Mouse (Mus musculus): ENCODE measurements at regions not wholly inside any gene's neighbourhood (a gene's known extent, or its start where the extent isn't known, plus 50 kb on each side); places are given as distances from the start of the nearest gene placed in this dataset.
"Not testable (repeated sequence)": the region's sequence is repeated elsewhere in the genome, so short reads cannot be mapped to it uniquely, and the experiment has no call there.

GRCm38 (mm10) chr13:50092537-50092936, 157.6 kb downstream of the Gm906 start:
- H3ac ChIP-seq (ENCODE audit: control insufficient read depth, insufficient read length) = no peak overlapping the region
- H3K4me3 ChIP-seq = no peak overlapping the region
- TF ChIP-seq TCF3 (IDR thresholded peaks at IDR 0.05; ENCODE audit: insufficient read length, low read depth) (no peak), POLR2AphosphoS2 (IDR thresholded peaks at IDR 0.05; ENCODE audit: insufficient read length, low read depth) (no peak), MYOD1 (IDR thresholded peaks at IDR 0.05; ENCODE audit: control insufficient read depth in 1 of 3, insufficient read length in 2 of 3, low read depth in 2 of 3) (no peak), SRF (IDR thresholded peaks at IDR 0.05; ENCODE audit: control insufficient read depth, insufficient read length, low read depth) (no peak), MYOG (IDR thresholded peaks at IDR 0.05; ENCODE audit: control insufficient read depth in 1 of 3, insufficient read depth in 1 of 3, insufficient read length in 2 of 3, low read depth in 2 of 3) (no peak)
- no peaks in the 10 kb centered on the region for H3K36me3 ChIP-seq (ENCODE audit: control insufficient read depth, insufficient read depth)
- no peaks in the 10 kb centered on the region for H3K27me3 ChIP-seq (ENCODE audit: control insufficient read depth, insufficient read depth, insufficient read length)
- no peaks in the 10 kb centered on the region for H3K79me2 ChIP-seq (ENCODE audit: control insufficient read depth, insufficient read depth)
- H3K4me2 ChIP-seq (ENCODE audit: low read depth) = no peak overlapping the region

DNA sequence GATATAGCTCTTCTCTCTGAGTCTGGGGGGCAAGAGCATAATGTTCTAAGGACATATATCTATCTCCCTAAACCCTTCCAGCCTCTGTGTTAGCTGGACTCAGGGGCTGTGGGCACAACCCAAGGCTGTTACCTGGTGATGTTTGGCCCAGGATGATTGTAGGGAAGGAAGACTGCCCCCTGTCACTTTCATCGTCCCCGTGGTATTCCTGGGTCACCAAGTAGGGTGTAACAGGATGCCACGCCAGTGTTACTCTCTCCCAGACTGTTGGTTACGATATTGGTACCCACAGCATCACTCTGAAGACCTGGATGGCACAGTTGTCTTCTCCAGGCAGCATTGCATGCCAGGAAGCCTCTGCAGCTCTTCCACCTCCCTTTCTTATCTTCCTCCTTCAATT, 185.3 kb downstream of the Gm906 start:
- Histone ChIP-seq H3ac (ENCODE audit: control insufficient read depth, insufficient read length) (no peak overlapping the region), H3K4me2 (ENCODE audit: low read depth) (no peak overlapping the region), H3K79me2 (ENCODE audit: control insufficient read depth, insufficient read depth) (no peaks in the 10 kb centered on the region), H3K36me3 (ENCODE audit: control insufficient read depth, insufficient read depth) (no peaks in the 10 kb centered on the region), H3K27me3 (ENCODE audit: control insufficient read depth, insufficient read depth, insufficient read length) (no peaks in the 10 kb centered on the region), H3K4me3 (no peak overlapping the region)
- TF ChIP-seq SRF (IDR thresholded peaks at IDR 0.05; ENCODE audit: control insufficient read depth, insufficient read length, low read depth) (no peak), MYOG (IDR thresholded peaks at IDR 0.05; ENCODE audit: control insufficient read depth in 1 of 3, insufficient read depth in 1 of 3, insufficient read length in 2 of 3, low read depth in 2 of 3) (no peak), POLR2A (IDR thresholded peaks at IDR 0.05; ENCODE audit: insufficient read length, low read depth) (no peak), TCF12 (IDR thresholded peaks at IDR 0.05; ENCODE audit: insufficient read depth, poor library complexity, severe bottlenecking) (no peak), MAX (IDR thresholded peaks at IDR 0.05; ENCODE audit: low read depth) (no peak), POLR2AphosphoS2 (IDR thresholded peaks at IDR 0.05; ENCODE audit: insufficient read length, low read depth) (no peak), TCF3 (IDR thresholded peaks at IDR 0.05; ENCODE audit: insufficient read length, low read depth) (no peak), USF1 (IDR thresholded peaks at IDR 0.05; ENCODE audit: low read depth) (no peak), REST (IDR thresholded peaks at IDR 0.05; ENCODE audit: insufficient read depth, insufficient read length) (no peak), E2F4 (IDR thresholded peaks at IDR 0.05; ENCODE audit: insufficient read depth) (no peak), CEBPB (IDR thresholded peaks at IDR 0.05; ENCODE audit: insufficient read depth, poor library complexity, severe bottlenecking) (no peak), MYOD1 (IDR thresholded peaks at IDR 0.05; ENCODE audit: control insufficient read depth in 1 of 3, insufficient read length in 2 of 3, low read depth in 2 of 3) (no peak)

GRCm38 (mm10) chr13:50064365-50064764, 185.7 kb downstream of the Gm906 start:
- H3K4me3 ChIP-seq; H3K27me3 ChIP-seq (ENCODE audit: control insufficient read depth, insufficient read depth, insufficient read length); H3K36me3 ChIP-seq (ENCODE audit: control insufficient read depth, insufficient read depth); H3K79me2 ChIP-seq (ENCODE audit: control insufficient read depth, insufficient read depth); H3ac ChIP-seq (ENCODE audit: control insufficient read depth, insufficient read length); H3K4me2 ChIP-seq (ENCODE audit: low read depth): not testable (repeated sequence)

GRCm38 (mm10) chr13:50059676-50060075, 190.4 kb downstream of the Gm906 start:
- H3K4me2 ChIP-seq (ENCODE audit: low read depth); H3K4me3 ChIP-seq; H3ac ChIP-seq (ENCODE audit: control insufficient read depth, insufficient read length); H3K27me3 ChIP-seq (ENCODE audit: control insufficient read depth, insufficient read depth, insufficient read length); H3K79me2 ChIP-seq (ENCODE audit: control insufficient read depth, insufficient read depth); H3K36me3 ChIP-seq (ENCODE audit: control insufficient read depth, insufficient read depth): not testable (repeated sequence)

- H3K36me3 ChIP-seq (ENCODE audit: control insufficient read depth, insufficient read depth); H3K27me3 ChIP-seq (ENCODE audit: control insufficient read depth, insufficient read depth, insufficient read length); H3K79me2 ChIP-seq (ENCODE audit: control insufficient read depth, insufficient read depth); H3ac ChIP-seq (ENCODE audit: control insufficient read depth, insufficient read length); H3K4me3 ChIP-seq; H3K4me2 ChIP-seq (ENCODE audit: low read depth): not testable (repeated sequence)
- peak in 1 of 3 experiments; percentile 32 for TF ChIP-seq MYOG (IDR thresholded peaks at IDR 0.05; ENCODE audit: control insufficient read depth in 1 of 3, insufficient read depth in 1 of 3, insufficient read length in 2 of 3, low read depth in 2 of 3)
- peak; percentile 11 to 71 (median 23) for TF ChIP-seq MYOD1 (IDR thresholded peaks at IDR 0.05; ENCODE audit: control insufficient read depth in 1 of 3, insufficient read length in 2 of 3, low read depth in 2 of 3)
Measured at GRCm38 (mm10) chr13:50059054-50059453, 191.1 kb downstream of the Gm906 start.

DNA sequence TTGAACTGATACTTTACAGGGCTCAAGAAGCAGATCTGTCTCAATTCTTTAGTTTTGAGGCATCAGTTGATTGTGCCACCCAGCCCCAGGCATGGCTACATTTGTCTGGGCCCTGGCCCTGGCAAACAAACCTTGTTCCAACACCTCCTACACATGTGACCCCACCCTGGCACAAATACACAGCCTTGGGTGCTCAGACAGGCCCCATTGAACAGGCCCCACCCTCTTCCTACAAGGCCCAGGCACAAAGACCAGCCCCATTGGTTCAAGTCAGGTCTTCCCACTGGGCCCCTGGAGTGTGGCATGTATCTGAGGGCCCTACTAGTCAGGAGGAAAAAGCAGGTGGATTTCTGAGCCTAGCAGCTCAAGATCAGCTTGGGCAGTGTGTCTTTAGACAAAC, 198.4 kb downstream of the Gm906 start:
- not testable (repeated sequence) for H3K79me2 ChIP-seq (ENCODE audit: control insufficient read depth, insufficient read depth); H3K4me3 ChIP-seq; H3ac ChIP-seq (ENCODE audit: control insufficient read depth, insufficient read length); H3K27me3 ChIP-seq (ENCODE audit: control insufficient read depth, insufficient read depth, insufficient read length); H3K36me3 ChIP-seq (ENCODE audit: control insufficient read depth, insufficient read depth)
- H3K4me2 ChIP-seq (ENCODE audit: low read depth) = peak overlapping the region; percentile 30
